Comparison of ENCODE assay signal across 20 mouse cellular contexts in genomic region chr11:117017462-117017861, GRCm38 (mm10).
DNase-seq lines count a peak whose midpoint lies in the region; ATAC-seq lines count a peak whose summit lies in the region.
"Had no signal": no experiment of that assay in that cellular context is flagged by ENCODE, and none has a peak within 500 bp of the region (broad histone marks: within the 10 kb centered on the region; RNA-seq: fewer than 3 reads in every experiment).

No protein-coding gene starts in this region.

- no peaks in the 10 kb centered on the region for H3K36me3 ChIP-seq in forebrain, embryonic 16.5 days (ENCODE audit: control insufficient read depth, insufficient read depth)
- no peaks in the 10 kb centered on the region for H3K36me3 ChIP-seq in forebrain, embryonic 14.5 days (ENCODE audit: control insufficient read depth, insufficient read depth, low read length)
- H3K36me3 ChIP-seq in kidney, embryonic 16.5 days (ENCODE audit: insufficient read depth, low read length): no peaks in the 10 kb centered on the region
- no peaks in the 10 kb centered on the region for H3K36me3 ChIP-seq in neural tube, embryonic 12.5 days
- H3K36me3 ChIP-seq: limb, embryonic 13.5 days had no signal

- no peak for DNase-seq in forebrain, embryonic 14.5 days (ENCODE audit: low spot score)
- no peak for DNase-seq in kidney, adult 8-10 months
- no peak for DNase-seq in neural tube, embryonic 10.5 days (ENCODE audit: extremely low spot score, low spot score)
- DNase-seq in right cerebral cortex, postnatal 25 days: peak; percentile 71
- no peak for DNase-seq in cerebellum, postnatal 14 days
- DNase-seq: adrenal gland, adult 2 months; cerebellum, postnatal 25 days; gastrocnemius, postnatal 14 days; heart, adult 2 months; heart, postnatal 10 days; kidney, adult 9 months; kidney, postnatal 4 days; lung, postnatal 10 days; thymus, postnatal 36 days had no signal

- no peak overlapping the region for H3K4me2 ChIP-seq in forebrain, embryonic 16.5 days (ENCODE audit: low read length)
- H3K4me2 ChIP-seq in forebrain, embryonic 14.5 days (ENCODE audit: low read length): no peak overlapping the region
- no peak overlapping the region for H3K4me2 ChIP-seq in kidney, embryonic 16.5 days (replicated peaks; ENCODE audit: low read depth, low read length)
- H3K4me2 ChIP-seq in neural tube, embryonic 12.5 days (replicated peaks): 0 out of 2 replicates have a peak overlapping the region, but pooled peaks have one; percentile 5

- H3K4me3 ChIP-seq in forebrain, embryonic 16.5 days (replicated peaks; ENCODE audit: low read length): no peak overlapping the region
- no peak overlapping the region for H3K4me3 ChIP-seq in forebrain, embryonic 14.5 days (ENCODE audit: low read depth, low read length)
- H3K4me3 ChIP-seq in kidney, embryonic 16.5 days (ENCODE audit: low read length): no peak overlapping the region
- no peak overlapping the region for H3K4me3 ChIP-seq in neural tube, embryonic 12.5 days
- H3K4me3 ChIP-seq: heart, adult 2 months had no signal

- H3K27me3 ChIP-seq in forebrain, embryonic 16.5 days (replicated peaks; ENCODE audit: control insufficient read depth, insufficient read depth, low read length): no peaks in the 10 kb centered on the region
- no peaks in the 10 kb centered on the region for H3K27me3 ChIP-seq in forebrain, embryonic 14.5 days (replicated peaks; ENCODE audit: control insufficient read depth, insufficient read depth, low read length)
- H3K27me3 ChIP-seq in kidney, embryonic 16.5 days (ENCODE audit: insufficient read depth, low read length): peaks cover 4% of the 10 kb centered on the region; the same call in 1 of the 2 replicates
- no peaks in the 10 kb centered on the region for H3K27me3 ChIP-seq in neural tube, embryonic 12.5 days (replicated peaks)

- ATAC-seq in forebrain, embryonic 16.5 days: no peak
- no peak for ATAC-seq in forebrain, embryonic 14.5 days
- ATAC-seq in kidney, embryonic 16.5 days (ENCODE audit: low FRiP score, low TSS enrichment): no peak
- ATAC-seq in neural tube, embryonic 12.5 days (ENCODE audit: low FRiP score, low read depth): no peak
- ATAC-seq: inflammation-experienced regulatory T-cells, adult 6 months had no signal

- H3K9me3 ChIP-seq in forebrain, embryonic 16.5 days (ENCODE audit: control insufficient read depth, low read length): no peaks in the 10 kb centered on the region; the same call in none of the 2 replicates
- no peaks in the 10 kb centered on the region for H3K9me3 ChIP-seq in forebrain, embryonic 14.5 days (replicated peaks; ENCODE audit: control insufficient read depth, low read length)
- peaks cover 2% of the 10 kb centered on the region; the same call in 1 of the 2 replicates for H3K9me3 ChIP-seq in kidney, embryonic 16.5 days (ENCODE audit: low read length)
- no peaks in the 10 kb centered on the region for H3K9me3 ChIP-seq in neural tube, embryonic 12.5 days
- H3K9me3 ChIP-seq: limb, embryonic 13.5 days had no signal

- peaks cover 14% of the 10 kb centered on the region for H3K4me1 ChIP-seq in forebrain, embryonic 16.5 days (replicated peaks; ENCODE audit: control insufficient read depth, insufficient read depth, low read length)
- peaks cover 6% of the 10 kb centered on the region; the same call in 1 of the 2 replicates for H3K4me1 ChIP-seq in forebrain, embryonic 14.5 days (ENCODE audit: control insufficient read depth, insufficient read depth, low read length)
- peaks cover 17% of the 10 kb centered on the region for H3K4me1 ChIP-seq in kidney, embryonic 16.5 days (ENCODE audit: insufficient read depth, low read length)
- H3K4me1 ChIP-seq in neural tube, embryonic 12.5 days: peaks cover 32% of the 10 kb centered on the region

- WGBS in forebrain, embryonic 16.5 days: 41% methylated on average over 4 of the region's 4 CpGs
- 34% methylated on average over 4 of the region's 4 CpGs for WGBS in forebrain, embryonic 14.5 days
- 57% methylated on average over 4 of the region's 4 CpGs for WGBS in kidney, embryonic 16.5 days
- 38% methylated on average over 4 of the region's 4 CpGs for WGBS in neural tube, embryonic 12.5 days

- no peak overlapping the region for H3K9ac ChIP-seq in forebrain, embryonic 16.5 days (replicated peaks; ENCODE audit: low read depth, low read length)
- H3K9ac ChIP-seq in forebrain, embryonic 14.5 days (ENCODE audit: low read length): no peak overlapping the region
- H3K9ac ChIP-seq in kidney, embryonic 16.5 days (replicated peaks; ENCODE audit: low read length): 0 out of 2 replicates have a peak overlapping the region, but pooled peaks have one; percentile 4
- H3K9ac ChIP-seq in neural tube, embryonic 12.5 days: no peak overlapping the region
- H3K9ac ChIP-seq: liver, embryonic 14.5 days had no signal

- H3K27ac ChIP-seq in forebrain, embryonic 16.5 days (ENCODE audit: low read length): 0 out of 2 replicates have a peak overlapping the region, but pooled peaks have one; percentile 28
- H3K27ac ChIP-seq in forebrain, embryonic 14.5 days (ENCODE audit: low read depth, low read length): no peak overlapping the region
- H3K27ac ChIP-seq in kidney, embryonic 16.5 days (ENCODE audit: low read length): no peak overlapping the region
- no peak overlapping the region for H3K27ac ChIP-seq in neural tube, embryonic 12.5 days
- H3K27ac ChIP-seq: heart, adult 2 months; limb, embryonic 13.5 days; liver, embryonic 14.5 days had no signal
